Mouse (Mus musculus) kidney, postnatal 36 days (tissue): ENCODE measurements around the gene Gm9767.

ENCODE experiments used
- DNase-seq, 2 experiments: peaks; one replicate each; pipeline ENCODE4 v3.0.0; 2021 to 2022; ENCODE audit warnings: mixed read lengths in 2 of 2

The Gm9767 gene

GRCm38 (mm10) chr10:26077671-26078481 lies at the start of gene Gm9767:
TSS of gene Gm9767 (plus strand) at chr10:26078255.
- DNase-seq = peak in 1 of 2 experiments; percentile 6

DNA sequence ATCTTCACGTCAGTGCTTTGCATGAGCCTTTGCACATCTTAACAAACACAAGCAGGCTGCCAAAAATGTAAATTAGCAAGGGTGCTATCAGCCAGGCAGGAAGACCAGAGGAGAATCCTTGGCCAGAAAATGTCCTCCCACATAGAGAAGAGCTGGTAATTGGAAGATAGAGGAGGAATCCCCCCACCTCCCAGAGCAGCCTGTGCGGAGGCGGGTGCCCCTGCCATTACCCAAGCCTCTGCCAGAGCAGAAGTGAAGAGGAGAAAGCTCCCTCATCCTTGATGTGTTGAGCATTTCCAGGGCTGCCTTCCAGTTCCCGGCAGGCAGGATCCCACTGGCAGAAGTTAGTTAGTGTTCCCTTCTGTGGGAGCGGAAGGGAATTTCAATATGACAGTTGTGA lies 43.1 kb upstream of the Gm9767 start:
- no peak for DNase-seq

GRCm38 (mm10) chr10:26051177-26051576 lies 26.9 kb upstream of the Gm9767 start:
- no peak for DNase-seq

- no peak for DNase-seq
Observed at GRCm38 (mm10) chr10:26059662-26060307, 18.3 kb upstream of the Gm9767 start.

DNA sequence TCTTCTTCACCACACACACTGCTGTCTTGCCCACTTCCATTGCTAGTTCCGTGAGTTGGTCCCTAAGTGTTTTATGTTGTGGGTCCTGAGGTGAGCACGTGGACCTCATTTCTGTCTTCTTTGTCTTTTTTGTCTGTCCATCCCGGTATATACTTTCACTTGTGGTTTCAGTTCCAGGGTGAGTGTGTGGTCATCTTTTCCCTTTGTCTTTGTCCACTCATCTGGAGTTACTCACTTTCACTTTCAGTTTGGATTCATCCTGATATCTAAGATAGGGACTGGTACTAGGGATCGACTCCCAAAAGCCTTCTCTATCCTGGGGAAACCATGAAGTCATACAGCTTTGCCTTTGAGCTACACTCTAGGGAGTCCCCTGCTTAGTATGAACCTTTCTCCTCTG lies 15.0 kb upstream of the Gm9767 start:
- DNase-seq = no peak

DNA sequence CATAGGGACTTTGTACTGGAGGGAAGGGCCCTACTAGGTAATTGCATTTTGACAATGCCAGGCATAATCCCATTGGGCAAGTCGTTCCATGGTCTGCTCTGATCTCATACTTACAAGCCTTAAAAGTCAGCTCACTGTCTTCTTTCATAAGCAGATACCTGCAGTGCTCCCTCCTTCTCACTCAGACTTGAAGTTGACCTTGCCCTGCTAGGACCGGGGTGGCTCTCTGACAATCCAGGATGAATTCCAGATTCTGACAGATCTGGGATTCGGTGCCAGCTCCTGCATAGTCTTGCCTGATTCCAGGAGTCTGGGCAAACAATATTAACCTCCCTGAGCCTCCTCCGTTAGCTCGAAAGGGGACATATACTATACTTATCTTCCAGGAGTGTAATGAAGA lies 6.1 kb upstream of the Gm9767 start:
- DNase-seq = no peak

DNA sequence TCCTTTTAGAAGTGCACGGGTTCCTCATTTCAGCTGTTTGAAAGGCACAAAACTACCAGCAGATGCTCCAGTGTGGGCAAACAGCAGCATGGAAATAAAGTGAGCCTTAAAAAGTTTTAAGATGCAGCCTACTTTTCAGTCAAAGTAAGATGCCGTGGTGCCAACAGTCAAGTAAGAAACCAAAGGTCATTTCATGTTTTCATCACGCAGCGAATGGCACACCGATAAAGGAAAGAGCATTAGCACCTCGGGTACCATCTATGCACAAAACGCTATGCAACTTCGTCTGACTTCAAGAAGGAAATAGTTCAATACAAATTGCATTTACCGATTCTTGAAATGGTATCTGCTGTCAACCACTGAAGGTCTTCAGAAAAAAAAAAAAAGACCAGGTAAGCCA lies 1.1 kb upstream of the Gm9767 start:
- DNase-seq = no peak

DNA sequence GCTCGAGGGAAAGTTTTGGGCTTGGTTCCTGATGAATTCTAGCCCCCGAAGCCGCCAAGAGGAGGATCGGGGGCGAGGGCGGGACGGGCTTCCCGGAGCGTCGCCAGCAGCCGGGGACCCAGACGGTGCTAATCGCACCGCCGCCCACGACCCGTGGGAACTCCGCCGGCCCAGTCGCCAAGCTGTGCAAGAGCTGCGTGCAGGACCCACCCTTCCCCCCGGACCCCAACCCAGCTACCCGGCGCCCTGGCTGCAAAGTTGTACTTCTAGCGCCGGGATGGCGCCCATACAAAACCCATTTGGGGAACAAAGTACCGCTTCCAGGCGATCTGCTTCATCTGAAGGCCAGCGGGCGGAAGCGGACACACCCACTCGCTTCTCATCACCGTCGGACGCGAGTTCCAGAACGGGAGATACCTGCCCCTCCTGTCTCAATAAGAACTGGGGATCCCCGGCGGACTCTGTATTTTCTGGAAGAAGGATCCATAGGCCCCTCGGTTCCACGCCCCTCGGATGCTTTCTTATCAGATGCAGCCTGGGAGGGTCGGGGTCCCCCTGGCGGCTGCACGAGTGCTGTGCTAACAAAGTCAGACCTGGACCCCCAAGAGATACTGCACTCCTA lies 577 bp downstream of the Gm9767 start, which contains the start of gene Tmem200a:
TSS of gene Tmem200a (minus strand) at position 532 of the 622 bp plus-strand sequence.
- peak; percentile 15 to 66 for DNase-seq

- no peak for DNase-seq
Observed at GRCm38 (mm10) chr10:26079678-26080077, 1.6 kb downstream of the Gm9767 start.

GRCm38 (mm10) chr10:26082081-26082480 lies 4.0 kb downstream of the Gm9767 start:
- DNase-seq = peak in 1 of 2 experiments; percentile 15

DNA sequence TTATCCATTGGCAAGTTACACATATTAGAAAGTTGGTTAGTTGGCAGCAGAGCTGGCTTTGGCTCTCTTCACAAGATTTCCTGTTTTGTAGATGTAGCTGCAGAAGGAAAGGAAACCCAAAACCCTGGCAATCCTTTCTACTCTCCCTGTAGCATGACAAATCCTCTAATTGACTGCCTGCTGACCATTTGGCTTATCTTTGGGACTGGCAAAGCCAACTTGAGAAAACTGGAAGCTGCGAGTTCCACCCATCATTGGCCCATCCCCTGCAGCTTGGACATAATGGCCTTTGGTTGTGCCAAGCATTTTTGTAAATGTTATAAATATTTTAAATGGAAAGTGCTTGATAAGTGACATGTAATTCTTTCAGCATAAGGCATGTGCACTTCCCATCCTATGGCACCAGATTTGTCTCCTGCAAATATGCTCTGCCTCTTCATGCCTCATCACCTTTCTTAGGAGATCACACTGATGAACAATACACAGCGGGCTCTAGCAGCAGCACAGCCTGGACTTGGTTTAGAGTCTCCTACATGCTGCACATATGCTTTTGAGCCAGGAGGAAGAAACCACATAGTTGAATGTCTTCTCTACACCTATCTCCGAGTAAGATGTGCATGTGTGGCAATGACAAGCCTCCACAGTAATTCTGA lies 25.4 kb downstream of the Gm9767 start:
- no peak for DNase-seq

DNA sequence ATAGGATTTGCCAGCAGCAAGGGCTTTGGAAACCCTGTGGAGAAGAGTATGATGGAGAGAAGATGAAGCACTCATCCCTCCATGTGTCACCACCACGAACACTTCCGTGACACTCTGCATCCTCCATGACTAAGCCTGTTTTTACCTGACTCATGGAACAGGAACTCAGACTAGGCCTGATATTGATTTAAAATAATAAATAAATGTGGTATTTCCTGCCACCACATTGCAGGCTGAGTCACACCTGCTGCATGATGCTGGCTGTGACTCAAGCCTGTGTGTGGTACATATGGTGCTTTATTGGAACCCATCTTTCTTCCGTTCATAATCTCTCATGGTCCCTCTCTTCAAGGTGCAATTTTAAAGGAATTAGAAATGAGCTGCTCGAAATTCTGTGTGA lies 36.4 kb downstream of the Gm9767 start:
- no peak for DNase-seq

DNA sequence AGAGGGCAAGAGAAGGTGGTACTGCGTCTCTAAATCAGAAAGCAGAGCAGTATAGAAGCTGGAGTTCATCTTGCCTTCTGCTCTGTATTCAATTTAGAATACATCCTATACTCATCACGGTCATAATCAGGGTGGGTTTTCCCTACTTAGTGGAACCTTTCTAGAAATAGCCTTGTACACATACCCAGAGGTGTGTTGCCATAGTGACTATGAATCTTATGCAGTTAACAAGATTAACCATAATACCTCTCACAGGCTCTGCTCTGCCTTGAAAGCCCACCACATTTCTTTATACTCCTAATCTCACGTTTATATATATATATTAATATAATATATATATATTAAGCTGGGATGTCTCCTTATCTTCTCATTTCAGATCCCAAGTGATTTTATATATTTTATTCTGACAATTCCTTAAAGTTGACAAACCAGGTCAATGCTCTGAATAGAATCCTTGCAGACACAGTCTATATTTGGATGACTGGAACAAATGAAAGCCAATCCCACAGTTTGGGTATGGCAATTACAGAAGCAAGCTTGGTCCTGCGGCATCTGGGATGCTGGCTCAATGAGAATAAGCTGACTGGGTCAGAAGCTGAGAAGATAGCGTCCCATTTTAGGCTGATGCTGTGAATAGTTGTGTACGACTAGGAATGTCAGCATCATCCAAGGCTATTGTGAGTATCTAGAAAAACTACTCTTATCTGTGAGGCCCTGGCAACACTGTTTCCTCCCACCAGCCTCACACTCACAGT lies 41.2 kb downstream of the Gm9767 start:
- DNase-seq = no peak

DNA sequence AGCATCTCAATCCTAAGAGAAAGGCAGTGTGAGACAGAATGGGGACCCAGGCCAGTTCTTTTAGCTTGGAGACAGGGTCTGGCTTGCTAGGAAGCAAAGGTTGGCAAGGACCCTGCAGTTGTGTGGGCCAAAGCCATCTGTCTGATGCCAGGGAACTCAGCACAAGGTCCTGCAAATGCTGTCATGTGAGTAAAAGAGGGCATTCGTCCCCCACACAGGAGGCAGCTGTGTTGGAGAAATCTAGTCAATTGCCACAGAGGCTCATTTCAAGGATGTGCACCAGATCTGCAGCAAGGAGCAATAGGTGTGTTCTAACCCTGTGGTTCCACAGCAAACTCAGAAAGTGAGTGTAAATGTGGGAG lies 41.7 kb downstream of the Gm9767 start:
- DNase-seq = no peak
